Mouse (Mus musculus): ENCODE results near the gene Fmo9.

The Fmo9 gene

DNA sequence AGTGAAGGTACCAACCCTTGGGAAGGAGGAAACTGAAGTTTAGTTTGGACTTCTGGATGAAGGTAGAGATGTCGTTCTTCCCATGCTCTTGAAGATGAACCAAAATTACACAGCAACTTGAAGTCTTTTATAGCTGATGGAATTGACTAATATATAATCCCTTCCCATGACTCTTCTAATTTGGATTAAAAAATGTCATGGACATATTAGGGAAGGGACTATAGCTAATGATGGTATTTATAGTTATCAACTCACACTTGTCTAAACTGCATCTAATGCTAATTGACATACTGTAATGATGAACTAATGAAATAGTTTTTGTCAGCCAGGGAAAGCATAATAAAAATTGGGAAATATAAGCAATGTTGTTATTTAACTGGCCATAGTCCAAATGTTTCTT lies at the start of gene Fmo9:
Gene Fmo9, minus strand, starts transcription at position 101 of the 400 bp plus-strand sequence.
- no peak for DNase-seq (ENCODE audit: low spot score)

DNA sequence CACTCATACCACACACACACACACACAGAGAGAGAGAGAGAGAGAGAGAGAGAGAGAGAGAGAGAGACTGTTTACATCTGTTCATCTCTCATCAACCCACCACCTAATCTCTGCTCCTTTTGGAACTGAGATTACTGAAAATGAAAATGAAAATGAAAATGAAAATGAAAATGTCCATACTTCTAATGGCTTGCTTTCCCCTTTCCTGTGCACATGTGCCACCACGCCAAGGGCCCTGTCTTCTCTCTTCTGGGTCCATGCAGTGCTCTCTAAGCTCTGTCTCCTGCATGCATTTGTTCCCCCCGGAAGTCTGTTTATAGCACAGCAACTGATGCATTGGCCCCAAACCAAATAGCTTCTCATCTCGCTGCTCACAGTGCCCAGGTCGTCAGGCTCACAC lies 49.2 kb upstream of the Fmo9 start:
- no peak for DNase-seq (ENCODE audit: low spot score)

DNA sequence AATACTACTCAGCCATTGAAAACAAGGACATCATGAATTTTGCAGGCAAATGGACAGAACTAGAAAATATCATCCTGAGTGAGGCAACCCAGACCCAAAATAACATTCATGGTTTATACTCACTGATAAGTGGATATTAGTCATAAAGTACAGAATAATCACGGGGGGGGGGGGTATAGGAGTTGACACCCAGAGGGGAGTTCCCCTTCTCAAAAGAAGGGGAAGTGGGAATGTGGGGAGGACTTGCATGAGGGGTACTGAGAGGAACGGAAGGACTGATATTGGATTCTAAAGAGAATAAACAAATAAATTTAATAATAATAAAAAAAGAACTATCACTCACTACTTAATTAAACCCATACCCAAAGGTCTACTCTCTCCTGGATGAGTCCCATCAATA lies 48.6 kb upstream of the Fmo9 start:
- DNase-seq (ENCODE audit: low spot score): no peak

DNA sequence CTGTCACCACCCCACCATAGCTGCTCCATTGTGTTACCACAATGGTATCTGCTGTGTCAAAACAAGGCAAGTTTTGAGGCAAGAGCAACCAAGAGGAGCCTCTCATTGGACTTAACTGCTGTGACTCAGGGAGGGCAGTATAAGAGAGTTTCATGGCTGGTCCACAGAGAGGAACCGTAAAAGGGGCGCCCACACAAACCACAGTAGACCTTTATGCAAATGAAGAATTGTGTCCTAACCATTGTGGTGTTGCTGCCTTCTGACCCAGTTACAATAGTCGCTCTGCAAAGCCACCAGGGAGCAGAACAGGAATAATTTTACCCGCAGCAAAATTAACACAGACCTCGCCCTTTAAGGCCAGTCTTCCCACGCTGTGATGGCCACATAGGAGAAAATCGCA lies 29.2 kb upstream of the Fmo9 start:
- DNase-seq (ENCODE audit: low spot score): no peak

DNA sequence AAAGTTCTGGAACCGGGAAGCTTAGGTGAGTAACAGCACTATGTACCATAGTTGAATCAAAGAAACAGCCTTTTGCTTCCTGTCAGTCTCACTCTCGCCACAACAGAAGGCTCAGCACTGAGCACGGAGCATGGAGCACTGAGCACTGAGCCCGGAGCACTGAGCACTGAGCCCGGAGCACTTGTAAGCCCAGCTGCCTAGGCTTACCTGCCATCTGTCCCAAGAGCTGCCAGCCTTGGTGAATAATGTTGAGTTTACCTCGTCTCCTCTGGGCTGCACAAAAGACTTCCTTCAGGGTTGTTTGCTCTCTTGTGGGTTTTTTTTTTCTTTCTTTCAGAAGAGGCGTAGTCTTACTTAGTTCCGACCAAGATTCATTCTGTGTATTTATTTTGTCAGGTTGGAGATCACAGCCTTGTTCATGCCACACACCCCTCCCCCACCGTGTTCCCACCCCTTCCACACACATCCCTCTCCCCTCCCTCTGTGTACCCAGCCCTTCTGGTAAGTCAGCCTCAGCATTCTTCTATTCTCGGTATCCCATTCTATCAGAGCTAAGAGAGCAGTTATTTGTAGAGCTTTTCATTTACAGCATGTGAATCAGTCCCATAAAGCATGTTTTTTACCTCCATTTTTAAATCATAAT lies 20.7 kb upstream of the Fmo9 start:
- DNase-seq (ENCODE audit: low spot score): no peak

DNA sequence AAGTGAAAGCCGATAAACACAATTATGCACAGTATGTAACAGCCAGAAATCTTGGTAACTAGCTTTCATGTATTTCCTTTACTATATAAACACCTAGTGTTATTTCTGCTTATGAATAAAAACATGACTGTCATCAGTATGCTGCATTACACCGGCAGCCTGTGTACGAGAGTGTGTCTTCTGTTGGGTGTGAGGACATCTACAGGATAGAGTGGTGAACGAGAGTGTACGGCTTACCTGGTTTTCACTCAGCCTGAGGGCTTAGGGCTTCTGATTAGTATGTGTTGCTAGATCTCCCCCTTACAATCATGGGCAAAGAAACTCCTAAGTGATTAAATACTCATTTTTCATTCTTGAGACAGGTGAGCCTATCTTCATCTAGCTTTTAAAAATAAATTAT lies 12.4 kb downstream of the Fmo9 start:
- DNase-seq (ENCODE audit: low spot score): no peak

DNA sequence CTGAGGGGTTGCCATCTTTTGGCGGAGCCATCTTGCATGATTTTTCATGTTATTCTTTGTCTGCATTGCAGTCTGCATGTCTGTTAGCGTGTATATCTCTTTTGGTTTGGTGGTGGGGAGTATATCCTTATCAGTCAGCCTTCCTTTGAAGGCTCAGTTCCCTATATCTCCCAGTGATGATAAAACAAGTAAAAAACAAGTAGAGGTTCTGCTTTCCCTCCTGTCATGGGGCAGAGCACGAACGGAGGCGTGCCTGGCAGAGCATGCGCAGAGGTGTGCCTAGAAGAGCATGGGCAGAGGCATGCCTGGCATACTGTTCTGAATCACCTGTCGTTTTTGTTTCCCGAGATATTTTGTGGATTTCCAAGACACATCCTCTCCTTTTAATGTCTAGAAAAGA lies 20.8 kb downstream of the Fmo9 start:
- no peak for DNase-seq (ENCODE audit: low spot score)

DNA sequence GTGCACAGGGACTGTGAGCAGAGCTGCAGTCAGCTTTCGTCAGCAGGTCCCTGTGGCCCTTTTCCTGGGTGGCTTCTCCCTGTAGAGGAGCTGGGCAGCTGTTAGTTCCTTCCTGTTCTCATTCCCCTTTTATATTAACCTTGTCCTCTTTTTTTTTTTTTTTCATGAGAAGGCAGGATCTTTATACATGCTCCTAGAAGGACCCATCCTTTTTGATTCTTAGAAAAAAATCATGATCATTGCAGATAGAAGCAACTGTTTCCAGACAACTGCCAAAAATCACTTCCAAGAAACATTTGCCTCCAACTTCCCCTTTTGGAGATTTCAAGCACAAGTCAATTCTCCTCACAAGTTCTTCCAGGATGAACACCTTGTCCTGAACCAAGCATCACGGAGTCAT lies 34.1 kb downstream of the Fmo9 start, which contains the start of gene Gm4847:
Gene Gm4847, minus strand, starts transcription at position 101 of the 400 bp plus-strand sequence.
- DNase-seq (ENCODE audit: low spot score): no peak

Data from left cerebral cortex, adult 11 months (tissue).